Mouse (Mus musculus) liver, embryonic 11.5 days (tissue): ENCODE measurements around the gene Mbnl1. TPM values are rescaled to one million over a fixed set of nuclear protein-coding genes. Genes with fewer than 3 reads are reported as not detected.

Experiments
- ATAC-seq: fragments of 200-750 bp; cut with Nextera tagmentation; replicated peaks from 2 replicates; pipeline ENCODE4 v1.8.0; 2017; ENCODE audit warnings: moderate number of reproducible peaks, mild to moderate bottlenecking, moderate TSS enrichment, moderate library complexity; ENCODE audit not compliant: low FRiP score
- DNase-seq: peaks from one replicate; pipeline ENCODE4 v3.0.0-alpha.2; 2017; ENCODE audit warnings: low spot score
- H3K27ac ChIP-seq: fragments of 300-500 bp; sonication (generic); 2 replicates; pipeline ENCODE4 v1.5.1; 2014; ENCODE audit warnings: mild to moderate bottlenecking, low read depth, low read length, control low read depth
- H3K27me3 ChIP-seq: fragments of 300-500 bp; sonication (generic); replicated peaks from 2 replicates; pipeline ENCODE4 v1.6.1; 2014; ENCODE audit warnings: low read length, mixed read lengths; ENCODE audit not compliant: control insufficient read depth, insufficient read depth
- H3K36me3 ChIP-seq: fragments of 300-500 bp; sonication (generic); 2 replicates; pipeline ENCODE4 v1.6.1; 2014; ENCODE audit warnings: mild to moderate bottlenecking, low read length, moderate library complexity, mixed read lengths; ENCODE audit not compliant: control insufficient read depth, insufficient read depth
- H3K4me1 ChIP-seq: fragments of 300-500 bp; sonication (generic); replicated peaks from 2 replicates; pipeline ENCODE4 v1.6.1; 2014; ENCODE audit warnings: low read length, mixed read lengths; ENCODE audit not compliant: control insufficient read depth, insufficient read depth
- H3K4me2 ChIP-seq: fragments of 300-500 bp; sonication (generic); 2 replicates; pipeline ENCODE4 v1.6.1; 2014; ENCODE audit warnings: mild to moderate bottlenecking, control low read depth, moderate library complexity
- H3K4me3 ChIP-seq: fragments of 300-500 bp; sonication (generic); 2 replicates; pipeline ENCODE4 v1.5.1; 2014; ENCODE audit warnings: low read depth, low read length, control low read depth
- H3K9ac ChIP-seq: fragments of 300-500 bp; sonication (generic); 2 replicates; pipeline ENCODE4 v1.6.1; 2014; ENCODE audit warnings: low read depth, low read length, control low read depth
- H3K9me3 ChIP-seq: fragments of 300-500 bp; sonication (generic); 2 replicates; pipeline ENCODE4 v1.6.1; 2016; ENCODE audit warnings: low read length, inconsistent platforms, mixed read lengths; ENCODE audit not compliant: control insufficient read depth
- WGBS: fragments of 180-500 bp; shearing (Covaris S2); extraction: QIAGEN DNeasy Blood & Tissue Kit; methylation state at CpG from one replicate; pipeline ENCODE4 v1.1.7; 2014; 5-methylcytosine and 5-hydroxymethylcytosine counted together
- polyA plus RNA-seq: library from polyadenylated mRNA; unstranded; fragments of >200 nt; fragmentation: Nextera tagmentation; extraction: Ambion mirVana; gene quantifications from 2 replicates; pipeline ENCODE4 v1.2.1, GENCODE M21; 2014

Gene Mbnl1
- polyA plus RNA-seq, 1 experiment from 2014 or later, result 242 TPM

DNA sequence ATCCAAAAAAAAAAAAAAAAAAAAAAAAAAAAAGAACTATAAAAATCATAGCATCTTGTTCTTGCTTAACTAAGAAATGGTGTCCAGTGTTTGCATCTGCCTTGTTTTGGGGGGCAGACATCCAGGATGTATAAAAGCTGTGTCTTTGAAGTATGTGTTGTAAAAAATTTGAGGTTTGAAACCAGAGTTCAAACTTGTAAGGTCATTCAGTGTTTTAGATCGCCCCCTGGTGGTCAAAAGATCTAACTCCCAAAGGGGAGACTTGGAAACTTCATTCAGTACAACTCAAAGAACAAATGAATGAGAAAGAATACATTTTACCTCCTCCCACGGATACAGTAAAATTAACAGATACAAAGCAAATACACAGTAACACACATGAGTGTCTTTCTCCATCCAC lies 139.2 kb downstream of the Mbnl1 start:
- Histone ChIP-seq H3K36me3 (peaks cover 9% of the 10 kb centered on the region), H3K4me1 (no peaks in the 10 kb centered on the region), H3K4me3 (no peak overlapping the region), H3K9ac (no peak overlapping the region), H3K9me3 (no peaks in the 10 kb centered on the region), H3K4me2 (no peak overlapping the region), H3K27me3 (no peaks in the 10 kb centered on the region), H3K27ac (no peak overlapping the region)
- WGBS, result 33% methylated on average over 2 of the region's 2 CpGs
- ATAC-seq (no peak), DNase-seq (no peak)

DNA sequence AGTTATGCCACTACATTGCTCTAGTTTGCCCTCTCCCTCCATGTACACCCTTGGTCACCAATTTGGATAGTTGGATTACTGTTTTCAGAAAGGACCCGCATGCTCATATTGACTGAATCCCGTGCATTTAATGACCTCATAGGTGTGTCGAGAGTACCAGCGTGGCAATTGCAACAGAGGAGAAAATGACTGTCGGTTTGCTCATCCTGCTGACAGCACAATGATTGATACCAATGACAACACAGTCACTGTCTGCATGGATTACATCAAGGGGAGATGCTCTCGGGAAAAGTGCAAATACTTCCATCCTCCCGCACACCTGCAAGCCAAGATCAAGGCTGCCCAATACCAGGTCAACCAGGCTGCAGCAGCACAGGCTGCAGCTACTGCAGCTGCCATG lies 140.5 kb downstream of the Mbnl1 start:
- Histone ChIP-seq H3K4me3 (no peak overlapping the region), H3K9me3 (no peaks in the 10 kb centered on the region), H3K4me1 (no peaks in the 10 kb centered on the region), H3K4me2 (no peak overlapping the region), H3K9ac (no peak overlapping the region), H3K27ac (no peak overlapping the region), H3K27me3 (no peaks in the 10 kb centered on the region), H3K36me3 (peaks cover 9% of the 10 kb centered on the region)
- ATAC-seq (no peak), DNase-seq (no peak)
- 90% methylated on average over 7 of the region's 7 CpGs for WGBS

DNA sequence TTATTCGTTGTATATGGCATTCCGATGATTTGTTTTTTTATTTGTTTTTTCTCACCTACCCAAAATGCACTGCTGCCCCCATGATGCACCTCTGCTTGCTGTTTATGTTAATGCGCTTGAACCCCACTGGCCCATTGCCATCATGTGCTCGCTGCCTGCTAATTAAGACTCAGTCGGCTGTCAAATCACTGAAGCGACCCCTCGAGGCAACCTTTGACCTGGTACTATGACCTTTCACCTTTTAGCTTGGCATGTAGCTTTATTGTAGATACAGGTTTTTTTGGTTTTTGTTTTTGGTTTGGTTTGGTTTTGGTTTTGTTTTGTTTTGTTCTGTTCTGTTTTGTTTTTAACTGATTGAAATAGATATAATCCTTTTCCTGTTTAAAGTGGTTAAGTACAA lies 141.9 kb downstream of the Mbnl1 start:
- Histone ChIP-seq H3K36me3 (peaks cover 9% of the 10 kb centered on the region), H3K4me3 (no peak overlapping the region), H3K27me3 (no peaks in the 10 kb centered on the region), H3K9me3 (no peaks in the 10 kb centered on the region), H3K9ac (no peak overlapping the region), H3K4me1 (no peaks in the 10 kb centered on the region), H3K27ac (no peak overlapping the region), H3K4me2 (no peak overlapping the region)
- DNase-seq (no peak), ATAC-seq (no peak)
- 89% methylated on average over 7 of the region's 7 CpGs for WGBS

DNA sequence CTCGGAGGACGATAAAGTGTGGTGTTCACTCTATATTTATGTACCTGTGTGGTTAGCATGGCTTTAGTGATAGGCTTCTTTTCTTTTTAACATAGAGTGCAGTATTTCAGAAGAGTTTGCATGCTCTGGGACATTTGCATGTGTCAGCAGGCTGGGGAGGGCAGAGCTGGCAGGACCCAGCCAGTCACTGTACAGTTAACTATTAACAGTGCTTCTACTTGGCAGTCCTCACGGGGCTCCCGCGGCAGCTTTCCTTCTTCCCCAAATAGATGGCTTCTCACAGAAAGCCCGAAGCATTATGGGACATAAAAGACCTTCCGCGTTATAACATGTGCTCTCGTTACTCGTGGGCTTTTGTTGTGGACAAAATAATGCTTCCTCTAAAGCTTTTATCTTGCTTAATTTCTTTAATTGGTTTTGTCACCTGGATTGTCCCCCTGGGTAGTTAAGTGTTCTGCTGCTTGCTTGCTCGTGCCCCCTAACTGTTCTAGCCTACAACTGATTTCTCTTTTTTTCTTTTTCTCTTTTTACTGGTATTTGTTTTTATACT lies 142.5 kb downstream of the Mbnl1 start:
- peaks cover 11% of the 10 kb centered on the region for H3K36me3 ChIP-seq
- no peaks in the 10 kb centered on the region for H3K27me3 ChIP-seq
- no peaks in the 10 kb centered on the region for H3K9me3 ChIP-seq
- no peak for DNase-seq
- no peak for ATAC-seq
- no peak overlapping the region for H3K4me2 ChIP-seq
- H3K4me1 ChIP-seq, result no peaks in the 10 kb centered on the region
- H3K27ac ChIP-seq, result no peak overlapping the region
- H3K9ac ChIP-seq, result no peak overlapping the region
- WGBS, result 78% methylated on average over 11 of the region's 11 CpGs
- no peak overlapping the region for H3K4me3 ChIP-seq

DNA sequence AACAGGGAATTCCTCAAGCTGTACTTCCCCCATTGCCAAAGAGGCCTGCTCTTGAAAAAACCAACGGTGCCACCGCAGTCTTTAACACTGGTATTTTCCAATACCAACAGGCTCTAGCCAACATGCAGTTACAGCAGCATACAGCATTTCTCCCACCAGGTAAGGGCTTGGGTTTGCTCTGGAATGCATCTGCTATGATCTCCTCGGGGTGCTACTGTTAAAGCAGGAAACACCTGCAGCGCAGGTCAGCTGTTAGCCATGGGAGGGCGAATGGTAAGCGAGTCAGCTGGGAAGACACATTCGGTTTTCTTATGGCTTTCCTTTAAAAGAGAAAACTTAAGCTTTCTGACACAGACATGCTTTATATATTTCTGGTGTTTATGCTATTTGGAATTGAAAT lies 143.0 kb downstream of the Mbnl1 start:
- ATAC-seq, result no peak
- no peak for DNase-seq
- H3K27ac ChIP-seq, result no peak overlapping the region
- H3K9ac ChIP-seq, result no peak overlapping the region
- 64% methylated on average over 7 of the region's 7 CpGs for WGBS
- peaks cover 11% of the 10 kb centered on the region for H3K36me3 ChIP-seq
- no peaks in the 10 kb centered on the region for H3K27me3 ChIP-seq
- no peaks in the 10 kb centered on the region for H3K9me3 ChIP-seq
- no peak overlapping the region for H3K4me2 ChIP-seq
- no peaks in the 10 kb centered on the region for H3K4me1 ChIP-seq
- no peak overlapping the region for H3K4me3 ChIP-seq

DNA sequence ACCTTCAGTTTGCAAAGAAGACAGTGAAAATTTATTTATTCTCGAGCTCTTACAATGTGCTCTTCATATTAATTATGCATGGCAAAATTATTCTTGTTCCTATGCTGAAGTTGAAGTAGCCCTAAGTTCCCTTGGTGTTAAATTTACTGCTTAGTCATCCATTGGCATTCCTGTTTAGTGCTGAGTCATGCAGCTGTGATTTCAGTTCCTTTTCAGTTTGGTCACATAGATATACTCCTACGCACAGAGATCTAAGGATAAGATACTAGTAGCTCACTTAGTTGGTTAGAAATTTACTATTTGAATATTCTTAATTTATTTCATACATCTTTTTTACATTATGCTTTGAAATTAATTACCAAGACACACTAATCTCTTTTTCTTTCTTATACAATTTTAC lies 143.5 kb downstream of the Mbnl1 start:
- H3K4me3 ChIP-seq, result no peak overlapping the region
- peaks cover 11% of the 10 kb centered on the region for H3K36me3 ChIP-seq
- no peak for ATAC-seq
- no peaks in the 10 kb centered on the region for H3K4me1 ChIP-seq
- H3K27ac ChIP-seq, result no peak overlapping the region
- 76% methylated on average over 2 of the region's 2 CpGs for WGBS
- H3K9me3 ChIP-seq, result no peaks in the 10 kb centered on the region
- no peaks in the 10 kb centered on the region for H3K27me3 ChIP-seq
- no peak for DNase-seq
- H3K4me2 ChIP-seq, result no peak overlapping the region
- H3K9ac ChIP-seq, result no peak overlapping the region

DNA sequence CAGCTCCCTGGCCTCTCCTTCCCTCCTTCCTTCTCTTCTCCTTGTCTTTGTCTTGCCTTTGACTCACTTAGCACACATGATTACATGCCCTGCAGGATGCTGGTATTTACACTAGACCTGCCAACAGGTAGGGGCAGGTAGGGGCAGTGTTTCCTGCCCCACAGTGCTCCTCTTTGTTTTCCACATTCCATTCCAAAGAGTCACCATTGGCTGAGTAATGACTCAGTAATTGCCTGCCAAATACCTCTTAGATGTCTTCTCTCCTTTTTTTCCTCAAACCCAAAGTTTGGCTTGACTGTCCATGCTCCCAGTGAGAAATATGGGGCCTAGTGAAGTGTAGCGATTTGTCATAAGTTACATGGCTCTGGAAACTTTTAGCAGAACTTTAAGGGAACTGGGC lies 145.0 kb downstream of the Mbnl1 start:
- Histone ChIP-seq H3K27me3 (no peaks in the 10 kb centered on the region), H3K4me2 (no peak overlapping the region), H3K4me1 (no peaks in the 10 kb centered on the region), H3K4me3 (no peak overlapping the region), H3K9ac (no peak overlapping the region), H3K9me3 (no peaks in the 10 kb centered on the region), H3K36me3 (peaks cover 15% of the 10 kb centered on the region), H3K27ac (no peak overlapping the region)
- DNase-seq (no peak), ATAC-seq (no peak)
- 79% methylated on average over 1 of the region's 1 CpGs for WGBS

GRCm38 (mm10) chr3:60620236-60620635 lies 147.6 kb downstream of the Mbnl1 start:
- ATAC-seq (no peak), DNase-seq (no peak)
- Histone ChIP-seq H3K9ac (no peak overlapping the region), H3K36me3 (peaks cover 10% of the 10 kb centered on the region), H3K4me3 (no peak overlapping the region), H3K27ac (no peak overlapping the region), H3K27me3 (no peaks in the 10 kb centered on the region), H3K4me2 (no peak overlapping the region), H3K9me3 (no peaks in the 10 kb centered on the region), H3K4me1 (no peaks in the 10 kb centered on the region)
- WGBS, result 68% methylated on average over 2 of the region's 2 CpGs

GRCm38 (mm10) chr3:60631183-60631582 lies 158.6 kb downstream of the Mbnl1 start:
- H3K27me3 ChIP-seq, result no peaks in the 10 kb centered on the region
- H3K4me3 ChIP-seq, result no peak overlapping the region
- no peak overlapping the region for H3K4me2 ChIP-seq
- no peaks in the 10 kb centered on the region for H3K4me1 ChIP-seq
- ATAC-seq (peak; percentile 43; the same call in 1 of the 2 replicates), DNase-seq (no peak)
- H3K27ac ChIP-seq, result no peak overlapping the region
- H3K36me3 ChIP-seq, result peaks cover 4% of the 10 kb centered on the region; the same call in 1 of the 2 replicates
- WGBS, result 89% methylated on average over 2 of the region's 2 CpGs
- no peak overlapping the region for H3K9ac ChIP-seq
- H3K9me3 ChIP-seq, result no peaks in the 10 kb centered on the region
